Mouse (Mus musculus) liver, embryonic 12.5 days (tissue): ENCODE data around the gene Gjb5. TPM values are rescaled to one million over a fixed set of nuclear protein-coding genes. Genes with fewer than 3 reads are reported as not detected.

Experiments
- ATAC-seq: fragments of 200-750 bp; cut with Nextera tagmentation; 2 replicates; pipeline ENCODE4 v1.8.0; 2017; ENCODE audit warnings: moderate number of reproducible peaks, mild to moderate bottlenecking, moderate library complexity
- H3K27ac ChIP-seq: fragments of 300-500 bp; sonication (generic); 2 replicates; pipeline ENCODE4 v1.5.1; 2016; ENCODE audit warnings: mild to moderate bottlenecking
- H3K27me3 ChIP-seq: fragments of 300-500 bp; sonication (generic); replicated peaks from 2 replicates; pipeline ENCODE4 v1.6.1; 2016; ENCODE audit warnings: mild to moderate bottlenecking, moderate library complexity
- H3K36me3 ChIP-seq: fragments of 300-500 bp; sonication (generic); 2 replicates; pipeline ENCODE4 v1.6.1; 2016; ENCODE audit warnings: mild to moderate bottlenecking, moderate library complexity
- H3K4me1 ChIP-seq: fragments of 300-500 bp; sonication (generic); 2 replicates; pipeline ENCODE4 v1.6.1; 2016
- H3K4me2 ChIP-seq: fragments of 300-500 bp; sonication (generic); 2 replicates; pipeline ENCODE4 v1.6.1; 2016; ENCODE audit warnings: mild to moderate bottlenecking, moderate library complexity
- H3K4me3 ChIP-seq: fragments of 300-500 bp; sonication (generic); 2 replicates; pipeline ENCODE4 v1.5.1; 2016; ENCODE audit warnings: mild to moderate bottlenecking, moderate library complexity
- H3K9ac ChIP-seq: fragments of 300-500 bp; sonication (generic); 2 replicates; pipeline ENCODE4 v1.6.1; 2016; ENCODE audit warnings: mild to moderate bottlenecking, moderate library complexity
- H3K9me3 ChIP-seq: fragments of 300-500 bp; sonication (generic); replicated peaks from 2 replicates; pipeline ENCODE4 v1.6.1; 2016; ENCODE audit warnings: mild to moderate bottlenecking, moderate library complexity
- WGBS: fragments of 180-500 bp; shearing (Covaris S2); methylation state at CpG from one replicate; pipeline ENCODE4 v1.1.7; 2016; ENCODE audit not compliant: insufficient replicate concordance; 5-methylcytosine and 5-hydroxymethylcytosine counted together
- polyA plus RNA-seq: library from polyadenylated mRNA; unstranded; fragments of >200 nt; fragmentation: Nextera tagmentation; extraction: Ambion mirVana; gene quantifications from 2 replicates; pipeline ENCODE4 v1.2.1, GENCODE M21; 2016

Gene Gjb5
- polyA plus RNA-seq = 0.14 and 0.23 TPM in 2 replicates

DNA sequence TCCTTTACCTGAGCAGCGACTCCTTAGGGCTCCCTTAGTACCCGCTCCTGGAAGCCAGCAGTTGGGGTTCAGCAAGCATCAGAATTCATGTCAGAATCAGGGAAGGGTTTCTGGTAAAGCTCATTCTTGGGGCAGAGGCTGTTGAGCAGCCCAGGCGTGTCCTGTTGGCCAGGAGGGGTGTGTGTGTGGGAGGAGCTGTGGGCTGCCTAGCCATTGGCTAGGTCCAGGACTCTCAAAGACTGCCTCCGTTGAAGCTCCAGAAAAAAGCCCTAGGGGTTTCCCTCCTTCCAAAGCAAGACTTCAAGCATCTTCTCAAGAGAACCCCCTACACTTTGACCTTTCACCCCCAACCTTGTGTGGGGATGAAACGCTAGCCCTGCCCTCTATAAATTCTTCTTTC is at the start of gene Gjb5:
TSS of gene Gjb5 (minus strand) at position 164 of the 400 bp plus-strand sequence.
- no peaks in the 10 kb centered on the region for H3K4me1 ChIP-seq
- H3K9me3 ChIP-seq = no peaks in the 10 kb centered on the region
- WGBS = 16% methylated on average over 5 of the region's 5 CpGs
- H3K27me3 ChIP-seq = peaks cover 20% of the 10 kb centered on the region
- no peak within 1 kb of the TSS for H3K9ac ChIP-seq
- no peak within 1 kb of the TSS for H3K27ac ChIP-seq
- H3K36me3 ChIP-seq = no peaks in the 10 kb centered on the region
- H3K4me2 ChIP-seq = no peak within 1 kb of the TSS
- no peak within 1 kb of the TSS for H3K4me3 ChIP-seq
- ATAC-seq = no peak

DNA sequence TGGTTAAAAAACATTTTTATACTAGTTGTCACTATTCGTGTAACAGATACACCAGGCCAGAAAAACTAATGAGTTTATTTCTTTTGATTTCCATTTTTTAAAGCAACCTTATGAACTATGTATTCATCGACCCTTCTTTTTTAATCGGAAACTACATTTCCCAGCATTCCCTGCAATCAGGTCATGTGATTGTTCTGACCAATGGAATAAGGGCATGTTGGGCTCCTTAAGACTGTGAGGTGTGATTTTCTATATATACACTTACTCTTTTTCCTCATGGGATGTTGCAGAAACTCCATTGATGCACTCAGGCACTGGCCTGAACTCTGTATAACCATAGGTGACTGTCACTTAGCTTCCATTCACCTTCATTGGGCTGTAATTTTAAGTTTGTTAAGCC is 44.6 kb upstream of the Gjb5 start:
- WGBS = 49% methylated on average over 3 of the region's 3 CpGs
- no peak for ATAC-seq
- Histone ChIP-seq H3K4me2 (no peak overlapping the region), H3K4me1 (no peaks in the 10 kb centered on the region), H3K27ac (no peak overlapping the region), H3K4me3 (no peak overlapping the region), H3K9ac (no peak overlapping the region), H3K27me3 (no peaks in the 10 kb centered on the region; the same call in 1 of the 2 replicates), H3K9me3 (no peaks in the 10 kb centered on the region), H3K36me3 (no peaks in the 10 kb centered on the region)

DNA sequence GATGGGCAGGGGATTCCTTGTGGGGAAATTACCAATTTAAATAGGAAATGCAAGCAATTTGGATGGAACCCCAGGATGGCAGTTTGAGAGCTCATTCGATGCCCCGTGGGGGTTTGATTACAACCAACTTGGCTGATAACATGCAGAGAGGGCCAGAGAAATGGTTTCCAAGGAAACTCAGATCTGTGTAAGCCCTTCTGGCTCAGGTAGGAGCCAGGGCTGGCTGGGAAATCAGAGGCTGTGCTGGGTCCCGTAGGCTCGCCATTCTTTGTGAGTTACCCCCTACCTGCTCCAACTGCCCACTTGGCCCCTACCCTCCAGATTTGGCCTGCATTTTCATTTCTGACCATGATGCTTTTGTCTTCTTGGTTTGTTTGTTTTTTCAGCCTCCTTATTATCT is 44.2 kb upstream of the Gjb5 start:
- H3K27me3 ChIP-seq = no peaks in the 10 kb centered on the region; the same call in 1 of the 2 replicates
- no peaks in the 10 kb centered on the region for H3K9me3 ChIP-seq
- no peak overlapping the region for H3K27ac ChIP-seq
- H3K4me2 ChIP-seq = no peak overlapping the region
- H3K4me3 ChIP-seq = no peak overlapping the region
- H3K36me3 ChIP-seq = no peaks in the 10 kb centered on the region
- H3K4me1 ChIP-seq = no peaks in the 10 kb centered on the region
- 71% methylated on average over 4 of the region's 4 CpGs for WGBS
- H3K9ac ChIP-seq = no peak overlapping the region
- ATAC-seq = no peak

DNA sequence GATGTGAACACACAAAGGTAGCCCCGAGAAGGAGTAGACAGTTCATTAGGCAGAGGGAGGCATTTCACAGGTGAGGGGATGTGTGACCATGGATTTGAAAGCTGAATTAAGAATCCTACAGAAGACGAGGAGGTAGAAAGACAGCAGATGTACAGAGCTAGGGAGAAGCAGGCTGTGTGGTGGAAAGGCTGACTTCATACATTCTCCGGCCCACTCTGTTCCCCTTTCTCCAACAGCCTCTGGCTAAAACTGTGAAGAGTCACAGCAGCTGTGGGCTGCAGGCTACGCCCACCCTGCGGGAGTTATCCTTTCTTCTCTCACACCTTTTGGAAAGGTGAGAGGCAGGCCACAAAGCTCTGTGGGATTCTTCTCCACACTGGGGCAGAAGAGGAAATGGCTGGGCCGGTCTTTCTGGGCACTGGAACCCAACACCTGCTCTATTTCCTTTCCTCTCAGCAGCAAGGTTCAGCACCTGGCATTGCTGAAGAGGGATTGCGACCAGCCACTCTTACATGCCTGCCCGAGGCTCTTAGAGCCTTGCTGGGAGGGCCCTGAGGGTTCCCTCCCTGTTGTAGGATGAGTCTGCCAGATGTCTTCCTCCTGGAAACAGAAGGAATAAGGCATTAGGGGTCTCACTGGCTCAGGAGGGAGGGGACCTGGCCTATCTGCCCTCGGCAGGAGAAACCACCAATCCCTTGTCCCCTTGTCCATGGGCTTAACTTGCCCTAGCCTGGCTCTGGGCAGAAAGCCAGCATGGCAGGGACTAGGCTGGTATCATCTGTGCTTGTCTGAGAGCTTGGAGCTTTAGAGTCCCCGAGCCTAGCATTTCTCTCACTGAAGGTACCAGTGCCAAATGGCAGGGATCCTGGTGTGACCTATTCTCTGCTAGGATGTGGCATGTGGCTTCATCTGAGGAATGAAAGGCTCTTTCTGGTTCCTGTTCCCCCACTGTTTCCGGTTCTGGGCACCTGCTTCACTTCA is 42.5 kb upstream of the Gjb5 start:
- no peak overlapping the region for H3K4me3 ChIP-seq
- ATAC-seq = no peak
- H3K36me3 ChIP-seq = no peaks in the 10 kb centered on the region
- H3K27me3 ChIP-seq = no peaks in the 10 kb centered on the region; the same call in 1 of the 2 replicates
- H3K9ac ChIP-seq = no peak overlapping the region
- H3K4me1 ChIP-seq = no peaks in the 10 kb centered on the region
- H3K27ac ChIP-seq = no peak overlapping the region
- WGBS = 32% methylated on average over 11 of the region's 11 CpGs
- H3K9me3 ChIP-seq = no peaks in the 10 kb centered on the region
- H3K4me2 ChIP-seq = no peak overlapping the region

DNA sequence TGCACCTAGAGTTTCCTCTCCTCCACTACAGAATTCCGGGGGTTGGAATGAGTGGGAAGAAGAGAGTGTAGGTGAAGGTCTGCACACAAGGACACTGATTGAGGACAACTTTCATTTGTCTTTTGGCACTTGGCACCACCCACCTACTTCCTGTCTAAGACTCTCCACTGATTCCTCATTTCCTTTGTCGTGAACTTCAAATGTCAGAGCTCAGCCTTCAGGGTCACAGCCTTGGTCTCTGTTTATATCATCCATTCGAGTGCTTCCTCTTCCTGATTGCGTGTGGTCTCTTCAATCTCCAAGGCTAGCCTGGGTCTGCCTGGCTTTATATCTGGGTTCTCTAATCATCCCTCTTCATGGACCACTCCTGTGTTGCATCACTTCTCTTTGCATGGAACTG is 37.6 kb upstream of the Gjb5 start:
- no peak overlapping the region for H3K4me3 ChIP-seq
- H3K4me2 ChIP-seq = no peak overlapping the region
- WGBS = 17% methylated on average over 4 of the region's 4 CpGs
- H3K9me3 ChIP-seq = 0 out of 2 replicates have a peak, but pooled peaks cover 4% of the 10 kb centered on the region
- no peak for ATAC-seq
- H3K27ac ChIP-seq = no peak overlapping the region
- H3K9ac ChIP-seq = no peak overlapping the region
- no peaks in the 10 kb centered on the region for H3K36me3 ChIP-seq
- no peaks in the 10 kb centered on the region for H3K4me1 ChIP-seq
- H3K27me3 ChIP-seq = no peaks in the 10 kb centered on the region

DNA sequence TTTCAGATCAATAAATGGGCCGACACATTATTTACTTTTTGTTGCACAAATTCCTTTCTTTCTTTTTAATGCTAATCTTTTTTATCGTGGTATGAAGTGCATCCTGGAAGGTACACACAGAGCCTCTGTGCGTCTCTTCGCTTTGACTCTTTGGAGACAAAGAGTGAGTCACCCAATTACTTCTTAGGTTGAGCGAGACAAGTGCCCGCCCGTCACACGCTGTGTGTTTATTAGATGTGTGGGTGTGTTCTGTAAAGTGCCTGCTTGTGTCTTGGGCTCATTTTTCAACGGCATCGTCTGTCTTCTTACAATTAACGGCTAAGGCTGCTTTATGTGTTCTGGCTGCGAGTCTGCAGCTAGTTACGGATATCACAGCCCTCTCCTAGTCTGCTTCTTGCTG is 31.7 kb upstream of the Gjb5 start:
- Histone ChIP-seq H3K4me3 (no peak overlapping the region), H3K27ac (no peak overlapping the region), H3K9me3 (0 out of 2 replicates have a peak, but pooled peaks cover 4% of the 10 kb centered on the region), H3K4me2 (no peak overlapping the region), H3K36me3 (no peaks in the 10 kb centered on the region), H3K27me3 (no peaks in the 10 kb centered on the region), H3K9ac (no peak overlapping the region), H3K4me1 (no peaks in the 10 kb centered on the region)
- ATAC-seq = no peak
- 66% methylated on average over 13 of the region's 13 CpGs for WGBS

DNA sequence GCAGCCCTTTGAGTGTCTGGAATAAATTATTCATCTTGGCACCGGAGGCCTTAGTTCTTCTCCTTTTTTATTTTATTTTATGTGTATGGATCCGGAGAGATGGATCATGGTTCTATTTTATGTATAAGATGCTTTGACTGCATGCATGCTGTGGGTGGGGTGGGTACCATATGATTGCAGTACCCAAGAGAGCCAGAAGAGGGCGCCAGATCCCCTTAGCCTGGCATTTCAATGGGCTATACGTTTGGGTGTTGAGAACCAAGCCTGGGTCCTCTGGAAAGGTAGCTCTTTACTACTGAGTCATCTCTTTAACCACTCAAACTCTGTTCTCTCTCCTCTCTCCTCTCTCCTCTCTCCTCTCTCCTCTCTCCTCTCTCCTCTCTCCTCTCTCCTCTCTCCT is 19.4 kb upstream of the Gjb5 start:
- Histone ChIP-seq H3K9me3 (no peaks in the 10 kb centered on the region), H3K27ac (no peak overlapping the region), H3K27me3 (no peaks in the 10 kb centered on the region), H3K4me3 (no peak overlapping the region), H3K4me1 (no peaks in the 10 kb centered on the region), H3K4me2 (no peak overlapping the region), H3K36me3 (no peaks in the 10 kb centered on the region), H3K9ac (no peak overlapping the region)
- ATAC-seq = no peak
- 29% methylated on average over 4 of the region's 4 CpGs for WGBS

DNA sequence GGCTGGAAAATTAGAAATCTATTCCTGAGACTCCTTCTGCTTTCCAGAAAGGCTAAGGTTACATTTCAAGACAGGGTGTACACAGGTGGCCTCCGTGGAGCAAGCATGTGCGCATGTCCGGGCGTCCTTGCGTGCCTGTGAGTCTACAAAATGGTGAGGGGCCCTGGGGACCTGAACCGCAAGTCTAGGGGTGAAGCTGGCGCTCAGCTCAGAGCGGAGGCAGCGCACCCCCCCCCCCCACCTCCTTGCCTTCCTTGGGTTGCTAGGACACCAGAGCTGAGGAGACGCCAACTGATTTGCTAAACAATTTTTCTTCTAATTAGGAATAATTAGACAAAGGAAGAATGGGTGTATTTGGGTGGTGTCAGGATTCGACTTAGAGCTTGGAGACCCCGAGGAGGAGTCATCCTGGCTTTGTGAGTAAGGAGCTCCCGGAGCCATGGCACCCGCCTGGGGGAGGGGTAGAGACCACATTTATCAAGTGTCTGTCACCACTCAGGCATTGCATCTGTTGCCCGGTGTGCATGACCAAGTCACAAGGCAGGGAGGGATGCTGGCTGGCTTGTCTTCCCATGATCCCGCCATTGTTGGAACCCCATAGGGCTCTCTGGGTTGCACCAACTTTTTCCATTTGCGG is 17.7 kb upstream of the Gjb5 start:
- no peak for ATAC-seq
- Histone ChIP-seq H3K4me2 (no peak overlapping the region), H3K36me3 (no peaks in the 10 kb centered on the region), H3K9me3 (no peaks in the 10 kb centered on the region), H3K27ac (no peak overlapping the region), H3K9ac (no peak overlapping the region), H3K4me3 (no peak overlapping the region), H3K4me1 (no peaks in the 10 kb centered on the region), H3K27me3 (0 out of 2 replicates have a peak, but pooled peaks cover 5% of the 10 kb centered on the region)
- WGBS = 74% methylated on average over 17 of the region's 17 CpGs

DNA sequence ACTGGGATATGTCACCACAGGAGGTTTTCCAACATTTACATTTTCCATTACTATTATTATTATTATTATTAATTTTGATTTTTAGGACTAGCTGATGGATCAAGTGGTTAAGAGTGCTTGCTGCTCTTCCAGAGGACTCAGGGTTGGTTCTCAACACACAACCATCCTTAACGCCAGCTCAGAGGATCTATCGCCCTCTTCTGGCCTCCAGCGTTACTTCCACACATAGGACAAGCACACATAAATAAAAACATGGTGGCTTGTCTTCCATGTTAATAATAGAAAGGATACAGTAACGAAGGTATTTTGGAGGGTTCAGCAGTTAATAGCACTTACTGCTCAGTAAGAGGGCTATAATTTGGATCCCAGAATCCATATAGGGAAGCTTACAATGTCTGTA is 16.7 kb upstream of the Gjb5 start:
- ATAC-seq = no peak
- no peak overlapping the region for H3K4me3 ChIP-seq
- 0 out of 2 replicates have a peak, but pooled peaks cover 5% of the 10 kb centered on the region for H3K27me3 ChIP-seq
- no peak overlapping the region for H3K27ac ChIP-seq
- H3K4me2 ChIP-seq = no peak overlapping the region
- no peaks in the 10 kb centered on the region for H3K4me1 ChIP-seq
- WGBS = 59% methylated on average over 4 of the region's 4 CpGs
- H3K9ac ChIP-seq = no peak overlapping the region
- H3K9me3 ChIP-seq = no peaks in the 10 kb centered on the region
- no peaks in the 10 kb centered on the region for H3K36me3 ChIP-seq

DNA sequence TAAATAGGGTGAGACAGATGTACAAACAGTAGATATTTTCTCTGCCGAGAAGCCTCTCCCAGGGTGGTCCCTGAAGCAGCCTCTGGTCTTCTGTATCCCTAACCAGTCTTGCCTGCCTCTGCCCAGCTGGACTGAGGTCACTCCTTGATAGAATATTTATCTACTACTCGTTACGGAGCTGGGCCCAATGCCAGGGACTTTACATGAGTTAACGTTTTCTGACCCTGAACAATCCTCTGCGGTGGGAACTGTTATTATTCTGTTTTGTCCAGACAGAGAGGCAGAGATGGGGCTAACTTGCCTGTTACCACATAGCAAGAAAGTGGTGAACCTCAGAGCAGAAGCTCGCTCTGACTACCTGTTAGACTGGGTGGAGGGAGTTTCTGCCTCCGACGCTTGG is 15.5 kb upstream of the Gjb5 start:
- Histone ChIP-seq H3K36me3 (no peaks in the 10 kb centered on the region), H3K4me1 (no peaks in the 10 kb centered on the region), H3K4me3 (no peak overlapping the region), H3K9ac (no peak overlapping the region), H3K9me3 (no peaks in the 10 kb centered on the region), H3K4me2 (no peak overlapping the region), H3K27me3 (peaks cover 5% of the 10 kb centered on the region; the same call in 1 of the 2 replicates), H3K27ac (no peak overlapping the region)
- ATAC-seq = no peak
- 65% methylated on average over 8 of the region's 8 CpGs for WGBS

DNA sequence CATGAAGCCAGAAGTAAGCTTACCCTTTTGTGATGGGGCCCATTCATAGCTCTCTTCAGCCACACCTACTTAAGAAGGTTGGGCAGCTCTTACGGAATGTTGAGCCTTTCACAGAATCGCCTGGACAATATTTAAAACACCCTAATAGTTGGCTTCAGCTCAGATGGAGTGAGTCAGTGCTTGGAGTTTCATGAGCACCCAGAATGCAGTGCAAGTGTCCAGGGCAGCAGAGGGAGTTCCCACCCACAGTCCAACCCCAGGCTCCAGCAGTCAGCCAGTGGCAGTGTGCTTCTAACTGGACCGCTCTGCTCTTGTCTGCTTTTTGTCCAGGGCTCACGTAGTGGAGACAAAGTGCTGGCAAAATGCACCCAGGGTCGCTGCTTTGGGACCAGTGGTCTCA is 13.6 kb upstream of the Gjb5 start:
- Histone ChIP-seq H3K4me2 (no peak overlapping the region), H3K36me3 (no peaks in the 10 kb centered on the region), H3K27ac (no peak overlapping the region), H3K4me3 (no peak overlapping the region), H3K9me3 (no peaks in the 10 kb centered on the region), H3K27me3 (peaks cover 5% of the 10 kb centered on the region; the same call in 1 of the 2 replicates), H3K4me1 (no peaks in the 10 kb centered on the region), H3K9ac (no peak overlapping the region)
- 62% methylated on average over 5 of the region's 5 CpGs for WGBS
- ATAC-seq = no peak

DNA sequence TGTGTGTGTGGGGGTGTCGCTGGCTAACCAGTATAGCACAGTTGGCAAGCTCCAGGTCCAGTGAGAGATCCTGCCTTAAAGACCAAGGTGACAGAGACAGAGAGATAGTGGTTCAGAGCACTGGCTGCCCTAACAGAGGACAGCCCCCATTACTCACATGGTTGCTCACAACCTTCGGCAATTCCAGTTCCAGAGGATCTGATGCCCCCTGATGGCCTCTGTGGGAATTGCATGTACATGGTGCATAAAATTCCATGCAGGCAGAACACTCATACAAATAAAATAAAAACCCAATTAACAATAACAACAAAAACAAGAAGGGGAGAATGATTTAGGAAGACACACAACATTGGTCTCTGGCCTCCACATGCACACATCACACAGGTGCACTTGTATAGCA is 12.5 kb upstream of the Gjb5 start:
- Histone ChIP-seq H3K27me3 (peaks cover 5% of the 10 kb centered on the region; the same call in 1 of the 2 replicates), H3K27ac (no peak overlapping the region), H3K9me3 (no peaks in the 10 kb centered on the region), H3K9ac (no peak overlapping the region), H3K36me3 (no peaks in the 10 kb centered on the region), H3K4me3 (no peak overlapping the region), H3K4me2 (no peak overlapping the region), H3K4me1 (no peaks in the 10 kb centered on the region)
- no peak for ATAC-seq
- WGBS = 50% methylated on average over 2 of the region's 2 CpGs
